Mouse (Mus musculus): ENCODE results near the gene Mfsd6l. TPM values are rescaled to one million over a fixed set of nuclear protein-coding genes. Genes with fewer than 3 reads are reported as not detected.

The Mfsd6l gene
- polyA plus RNA-seq, 1 experiment: not detected

GRCm38 (mm10) chr11:68607046-68607445, 51.1 kb downstream of the Mfsd6l start:
- H3K27ac ChIP-seq (replicated peaks; ENCODE audit: low read depth, low read length): no peak overlapping the region
- H3K4me1 ChIP-seq (ENCODE audit: control insufficient read depth, insufficient read depth, insufficient read length, low read length): no peaks in the 10 kb centered on the region
- no peak overlapping the region for H3K4me3 ChIP-seq (ENCODE audit: insufficient read depth, low read depth, low read length)

Other genes with a start within 250 kb of the Mfsd6l start
- gene Ntn1, start 155.4 kb upstream of the Mfsd6l start, polyA plus RNA-seq (2012; ENCODE audit: insufficient read depth, insufficient read length, missing spikeins): 6.1 and 7.6 TPM in 2 replicates
- 0.75 and 1.5 TPM in 2 replicates for gene Pik3r5, start 124.1 kb upstream of the Mfsd6l start, polyA plus RNA-seq (2012; ENCODE audit: insufficient read depth, insufficient read length, missing spikeins)
- 1.7 and 3.3 TPM in 2 replicates for gene Pik3r6, start 53.2 kb upstream of the Mfsd6l start, polyA plus RNA-seq (2012; ENCODE audit: insufficient read depth, insufficient read length, missing spikeins)
- gene Ccdc42, start 30.8 kb downstream of the Mfsd6l start, polyA plus RNA-seq (2012; ENCODE audit: insufficient read depth, insufficient read length, missing spikeins): not detected in 2 replicates
- 15.5 and 17.2 TPM in 2 replicates for gene Myh10, start 135.4 kb downstream of the Mfsd6l start, polyA plus RNA-seq (2012; ENCODE audit: insufficient read depth, insufficient read length, missing spikeins)